Mouse (Mus musculus): ENCODE data around the gene Gatad2b. TPM values are rescaled to one million over a fixed set of nuclear protein-coding genes. Genes with fewer than 3 reads are reported as not detected.

Gatad2b gene
- polyA plus RNA-seq, 1 experiment from 2014 or later = 3.9 TPM

DNA sequence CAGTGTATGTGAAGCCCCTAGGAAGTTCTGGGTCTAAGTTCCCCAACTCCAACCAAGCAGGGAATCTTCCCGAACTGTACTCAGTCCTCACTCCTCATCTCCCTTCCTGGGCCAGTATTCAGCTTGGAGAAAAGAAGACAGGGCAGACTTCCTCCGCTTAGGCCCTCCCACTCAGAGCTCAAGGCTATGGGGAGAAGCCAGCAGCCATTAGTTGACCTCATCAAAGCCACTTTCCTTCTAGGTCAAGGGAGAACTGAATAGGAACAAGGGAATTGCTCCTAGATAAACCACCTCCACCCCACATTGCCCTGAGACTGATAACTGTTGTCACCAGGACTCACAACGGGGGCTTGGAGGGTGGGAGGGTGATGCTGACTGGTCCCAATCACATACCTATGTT is 111.1 kb downstream of the Gatad2b start:
- 74% methylated on average over 3 of the region's 3 CpGs for WGBS (ENCODE audit: insufficient replicate concordance)
- Histone ChIP-seq H3K27me3 (ENCODE audit: control insufficient read depth, insufficient read depth, low read depth, low read length) (no peaks in the 10 kb centered on the region), H3K27ac (ENCODE audit: low read length) (no peak overlapping the region), H3K4me3 (ENCODE audit: low read depth, low read length) (no peak overlapping the region), H3K4me1 (ENCODE audit: control insufficient read depth, low read depth, low read length) (no peaks in the 10 kb centered on the region), H3K36me3 (ENCODE audit: control insufficient read depth, insufficient read depth) (peaks cover 46% of the 10 kb centered on the region), H3K4me2 (ENCODE audit: low read depth, low read length) (no peak overlapping the region), H3K9me3 (replicated peaks; ENCODE audit: control insufficient read depth, low read length) (no peaks in the 10 kb centered on the region), H3K9ac (ENCODE audit: low read depth, low read length) (no peak overlapping the region)
- ATAC-seq (ENCODE audit: low read depth) = no peak

DNA sequence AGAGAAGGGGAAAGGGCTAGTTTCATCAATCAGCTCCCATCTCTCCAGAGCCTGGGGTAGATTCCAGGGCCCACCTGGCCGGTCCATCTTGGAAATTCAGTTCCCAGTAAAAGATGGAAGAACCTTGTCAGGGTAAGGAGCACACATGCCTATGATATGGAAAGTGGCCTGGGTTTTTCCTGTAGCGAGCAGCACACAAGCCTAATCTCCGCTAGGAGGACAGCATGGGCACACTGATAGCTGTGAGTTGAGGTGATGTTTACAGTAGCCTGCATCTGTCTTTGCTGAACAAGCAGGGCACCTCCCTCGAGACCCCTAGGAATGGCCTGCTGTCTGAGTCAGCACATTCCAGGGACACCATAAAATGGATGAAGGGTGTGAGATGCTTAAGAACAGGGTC is 111.6 kb downstream of the Gatad2b start:
- no peak overlapping the region for H3K27ac ChIP-seq (ENCODE audit: low read length)
- H3K4me1 ChIP-seq (ENCODE audit: control insufficient read depth, low read depth, low read length) = no peaks in the 10 kb centered on the region
- ATAC-seq (ENCODE audit: low read depth) = no peak
- H3K9ac ChIP-seq (ENCODE audit: low read depth, low read length) = no peak overlapping the region
- H3K4me2 ChIP-seq (ENCODE audit: low read depth, low read length) = no peak overlapping the region
- no peak overlapping the region for H3K4me3 ChIP-seq (ENCODE audit: low read depth, low read length)
- 67% methylated on average over 4 of the region's 4 CpGs for WGBS (ENCODE audit: insufficient replicate concordance)
- H3K27me3 ChIP-seq (ENCODE audit: control insufficient read depth, insufficient read depth, low read depth, low read length) = no peaks in the 10 kb centered on the region
- H3K9me3 ChIP-seq (replicated peaks; ENCODE audit: control insufficient read depth, low read length) = no peaks in the 10 kb centered on the region
- peaks cover 46% of the 10 kb centered on the region for H3K36me3 ChIP-seq (ENCODE audit: control insufficient read depth, insufficient read depth)

DNA sequence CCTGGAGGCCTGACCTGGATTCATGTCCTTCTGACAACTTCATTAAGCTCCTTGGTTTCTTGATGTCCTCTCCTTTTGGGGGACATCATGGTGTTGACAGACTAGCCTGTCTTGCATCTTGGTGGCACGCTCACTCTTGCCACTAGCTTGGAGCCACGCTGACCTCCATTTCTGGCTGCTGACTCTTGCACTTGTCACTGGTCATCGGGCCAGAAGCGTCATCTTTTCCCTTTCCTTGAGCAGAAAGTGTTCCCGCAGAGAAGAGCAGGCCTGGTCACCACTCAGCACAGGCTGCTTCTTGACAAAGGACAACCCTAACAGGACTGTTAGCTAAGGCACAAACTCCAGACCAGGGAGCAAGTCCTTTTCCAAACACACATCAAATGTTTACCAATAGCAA is 113.4 kb downstream of the Gatad2b start:
- no peak for ATAC-seq (ENCODE audit: low read depth)
- no peak overlapping the region for H3K9ac ChIP-seq (ENCODE audit: low read depth, low read length)
- no peaks in the 10 kb centered on the region for H3K27me3 ChIP-seq (ENCODE audit: control insufficient read depth, insufficient read depth, low read depth, low read length)
- no peaks in the 10 kb centered on the region for H3K4me1 ChIP-seq (ENCODE audit: control insufficient read depth, low read depth, low read length)
- H3K27ac ChIP-seq (ENCODE audit: low read length) = no peak overlapping the region
- H3K4me3 ChIP-seq (ENCODE audit: low read depth, low read length) = no peak overlapping the region
- peaks cover 33% of the 10 kb centered on the region for H3K36me3 ChIP-seq (ENCODE audit: control insufficient read depth, insufficient read depth)
- 86% methylated on average over 5 of the region's 5 CpGs for WGBS (ENCODE audit: insufficient replicate concordance)
- no peak overlapping the region for H3K4me2 ChIP-seq (ENCODE audit: low read depth, low read length)
- H3K9me3 ChIP-seq (replicated peaks; ENCODE audit: control insufficient read depth, low read length) = no peaks in the 10 kb centered on the region

DNA sequence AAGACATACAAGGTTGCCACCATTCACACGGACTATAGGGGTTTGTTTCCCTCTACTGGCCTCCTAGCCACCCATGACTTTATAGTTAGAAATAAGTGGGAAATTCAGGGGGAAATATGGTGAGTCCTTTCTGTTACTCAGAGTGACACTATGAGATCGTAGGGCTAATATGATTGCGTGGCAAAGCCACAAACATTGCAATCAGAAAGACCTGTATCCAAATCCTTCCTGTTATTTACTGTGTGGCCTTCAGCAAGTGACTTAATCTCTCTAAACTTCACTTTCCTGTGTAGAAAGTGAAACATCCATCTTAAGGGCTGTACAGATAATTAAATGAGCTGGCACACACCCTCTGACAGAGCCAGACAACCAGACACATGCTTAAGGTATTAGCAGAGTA is 115.7 kb downstream of the Gatad2b start:
- H3K27ac ChIP-seq (ENCODE audit: low read length) = no peak overlapping the region
- no peaks in the 10 kb centered on the region for H3K27me3 ChIP-seq (ENCODE audit: control insufficient read depth, insufficient read depth, low read depth, low read length)
- peaks cover 20% of the 10 kb centered on the region for H3K36me3 ChIP-seq (ENCODE audit: control insufficient read depth, insufficient read depth)
- 43% methylated on average over 3 of the region's 3 CpGs for WGBS (ENCODE audit: insufficient replicate concordance)
- no peak for ATAC-seq (ENCODE audit: low read depth)
- H3K9ac ChIP-seq (ENCODE audit: low read depth, low read length) = no peak overlapping the region
- H3K4me1 ChIP-seq (ENCODE audit: control insufficient read depth, low read depth, low read length) = no peaks in the 10 kb centered on the region
- H3K4me2 ChIP-seq (ENCODE audit: low read depth, low read length) = no peak overlapping the region
- no peak overlapping the region for H3K4me3 ChIP-seq (ENCODE audit: low read depth, low read length)
- H3K9me3 ChIP-seq (replicated peaks; ENCODE audit: control insufficient read depth, low read length) = no peaks in the 10 kb centered on the region

DNA sequence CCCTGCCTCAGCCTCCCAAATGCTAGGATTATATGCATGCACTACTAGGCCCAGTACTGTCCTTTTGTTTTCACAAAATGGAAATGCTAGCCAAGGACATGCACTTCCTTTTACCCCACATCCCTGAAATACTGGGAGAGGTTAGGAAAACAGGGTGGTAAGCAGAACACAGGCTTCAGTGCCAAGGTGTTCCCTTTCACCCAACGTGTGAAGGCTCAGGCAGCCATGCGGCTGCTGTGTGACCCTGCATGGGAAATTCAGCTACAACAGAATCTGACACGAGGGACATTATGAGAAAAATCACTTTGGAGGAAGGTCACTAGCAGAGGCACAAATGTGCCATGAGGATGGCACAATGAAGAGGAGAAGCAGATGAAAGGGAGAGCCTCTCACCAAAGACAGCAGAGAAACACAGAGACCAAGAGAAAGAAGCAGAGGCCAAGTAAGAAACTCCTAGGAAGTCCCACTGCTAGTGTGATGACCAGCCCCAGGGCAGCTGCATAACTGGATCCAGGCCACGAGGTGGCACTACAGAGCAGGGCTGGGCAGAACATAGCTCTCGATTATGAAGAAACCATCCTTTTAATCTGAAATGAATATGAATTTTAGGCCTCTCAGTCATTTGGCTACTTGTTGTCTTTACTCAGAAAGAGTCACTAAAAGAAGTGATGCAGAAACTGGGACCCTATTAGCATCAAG is 119.5 kb downstream of the Gatad2b start:
- Histone ChIP-seq H3K4me3 (ENCODE audit: low read depth, low read length) (no peak overlapping the region), H3K27ac (ENCODE audit: low read length) (no peak overlapping the region), H3K4me2 (ENCODE audit: low read depth, low read length) (no peak overlapping the region), H3K9ac (ENCODE audit: low read depth, low read length) (no peak overlapping the region), H3K36me3 (ENCODE audit: control insufficient read depth, insufficient read depth) (peaks cover 7% of the 10 kb centered on the region), H3K4me1 (ENCODE audit: control insufficient read depth, low read depth, low read length) (no peaks in the 10 kb centered on the region), H3K9me3 (replicated peaks; ENCODE audit: control insufficient read depth, low read length) (no peaks in the 10 kb centered on the region), H3K27me3 (ENCODE audit: control insufficient read depth, insufficient read depth, low read depth, low read length) (no peaks in the 10 kb centered on the region)
- 41% methylated on average over 5 of the region's 5 CpGs for WGBS (ENCODE audit: insufficient replicate concordance)
- ATAC-seq (ENCODE audit: low read depth) = 0 out of 2 replicates have a peak, but pooled peaks have one; percentile 45

DNA sequence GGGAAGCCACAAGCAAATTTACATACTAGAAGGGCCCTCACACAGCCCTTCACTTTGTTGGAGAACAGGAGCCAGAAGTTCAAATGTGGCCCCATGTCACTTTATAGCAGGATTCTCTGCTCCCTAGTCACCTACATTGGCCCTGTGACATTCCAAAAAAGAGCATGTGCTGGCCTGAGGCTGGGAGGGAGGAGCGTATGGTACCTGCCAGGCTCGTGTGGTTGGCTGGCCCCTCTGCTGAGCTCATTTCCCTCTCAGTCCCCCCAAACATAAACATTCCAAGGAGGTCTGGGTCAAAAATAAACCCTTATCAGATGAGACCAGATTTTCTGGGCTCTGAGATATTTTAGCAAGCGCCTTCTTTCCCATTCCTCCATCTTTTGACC is 120.0 kb downstream of the Gatad2b start:
- Histone ChIP-seq H3K36me3 (ENCODE audit: control insufficient read depth, insufficient read depth) (peaks cover 4% of the 10 kb centered on the region), H3K4me3 (ENCODE audit: low read depth, low read length) (no peak overlapping the region), H3K9me3 (replicated peaks; ENCODE audit: control insufficient read depth, low read length) (no peaks in the 10 kb centered on the region), H3K27me3 (ENCODE audit: control insufficient read depth, insufficient read depth, low read depth, low read length) (no peaks in the 10 kb centered on the region), H3K4me1 (ENCODE audit: control insufficient read depth, low read depth, low read length) (no peaks in the 10 kb centered on the region), H3K9ac (ENCODE audit: low read depth, low read length) (no peak overlapping the region), H3K27ac (ENCODE audit: low read length) (no peak overlapping the region), H3K4me2 (ENCODE audit: low read depth, low read length) (no peak overlapping the region)
- ATAC-seq (ENCODE audit: low read depth) = no peak
- 65% methylated on average over 3 of the region's 3 CpGs for WGBS (ENCODE audit: insufficient replicate concordance)

Small RNAs within 50 kb of the gene (microRNA-seq; reads per million reads assigned to microRNA genes)
- not detected for gene Mir7012

Other genes with a start within 250 kb of the Gatad2b start
- gene 4933434E20Rik, start 241.5 kb upstream of the Gatad2b start, polyA plus RNA-seq (2015; fragmentation: Nextera tagmentation; extraction: Ambion mirVana) = 76.1 and 76.3 TPM in 2 replicates
- gene Ubap2l, start 240.6 kb upstream of the Gatad2b start, polyA plus RNA-seq (2015; fragmentation: Nextera tagmentation; extraction: Ambion mirVana) = 57.4 and 64.4 TPM in 2 replicates
- gene Tpm3, start 220.5 kb upstream of the Gatad2b start, polyA plus RNA-seq (2015; fragmentation: Nextera tagmentation; extraction: Ambion mirVana) = 162 and 169 TPM in 2 replicates
- gene Nup210l, start 189.0 kb upstream of the Gatad2b start, polyA plus RNA-seq (2015; fragmentation: Nextera tagmentation; extraction: Ambion mirVana) = 0.04 and 0.06 TPM in 2 replicates
- gene Rps27, start 79.5 kb upstream of the Gatad2b start, polyA plus RNA-seq (2015; fragmentation: Nextera tagmentation; extraction: Ambion mirVana) = 555 and 627 TPM in 2 replicates
- gene Rab13, start 79.5 kb upstream of the Gatad2b start, polyA plus RNA-seq (2015; fragmentation: Nextera tagmentation; extraction: Ambion mirVana) = 3.8 and 4.1 TPM in 2 replicates
- gene Jtb, start 61.6 kb upstream of the Gatad2b start, polyA plus RNA-seq (2015; fragmentation: Nextera tagmentation; extraction: Ambion mirVana) = 35.7 and 37.7 TPM in 2 replicates
- gene Creb3l4, start 49.7 kb upstream of the Gatad2b start, polyA plus RNA-seq (2015; fragmentation: Nextera tagmentation; extraction: Ambion mirVana) = 0.35 and 0.41 TPM in 2 replicates
- gene Slc39a1, start 45.0 kb upstream of the Gatad2b start, polyA plus RNA-seq (2015; fragmentation: Nextera tagmentation; extraction: Ambion mirVana) = 30.0 and 33.5 TPM in 2 replicates
- 5.2 and 6.9 TPM in 2 replicates for gene Crtc2, start 39.0 kb upstream of the Gatad2b start, polyA plus RNA-seq (2015; fragmentation: Nextera tagmentation; extraction: Ambion mirVana)
- 2.3 and 2.8 TPM in 2 replicates for gene Dennd4b, start 28.0 kb upstream of the Gatad2b start, polyA plus RNA-seq (2015; fragmentation: Nextera tagmentation; extraction: Ambion mirVana)
- 1.1 and 1.5 TPM in 2 replicates for gene Slc27a3, start 96.8 kb downstream of the Gatad2b start, polyA plus RNA-seq (2015; fragmentation: Nextera tagmentation; extraction: Ambion mirVana)
- 6.7 and 7.2 TPM in 2 replicates for gene Ints3, start 140.4 kb downstream of the Gatad2b start, polyA plus RNA-seq (2015; fragmentation: Nextera tagmentation; extraction: Ambion mirVana)
- gene Npr1, start 172.7 kb downstream of the Gatad2b start, polyA plus RNA-seq (2015; fragmentation: Nextera tagmentation; extraction: Ambion mirVana) = 4.1 and 4.3 TPM in 2 replicates
- 44.8 and 48.7 TPM in 2 replicates for gene Ilf2, start 182.9 kb downstream of the Gatad2b start, polyA plus RNA-seq (2015; fragmentation: Nextera tagmentation; extraction: Ambion mirVana)
- 17.8 and 18.2 TPM in 2 replicates for gene Snapin, start 197.9 kb downstream of the Gatad2b start, polyA plus RNA-seq (2015; fragmentation: Nextera tagmentation; extraction: Ambion mirVana)
- gene Chtop, start 216.3 kb downstream of the Gatad2b start, polyA plus RNA-seq (2015; fragmentation: Nextera tagmentation; extraction: Ambion mirVana) = 38.8 and 41.2 TPM in 2 replicates
- gene S100a1, start 221.2 kb downstream of the Gatad2b start, polyA plus RNA-seq (2015; fragmentation: Nextera tagmentation; extraction: Ambion mirVana) = 26.5 and 33.8 TPM in 2 replicates
- gene S100a13, start 221.3 kb downstream of the Gatad2b start, polyA plus RNA-seq (2015; fragmentation: Nextera tagmentation; extraction: Ambion mirVana) = 18.9 and 19.6 TPM in 2 replicates
- 0.09 TPM in 1 of 2 replicates, not detected in the other for gene S100a14, start 233.7 kb downstream of the Gatad2b start, polyA plus RNA-seq (2015; fragmentation: Nextera tagmentation; extraction: Ambion mirVana)
- gene S100a16, start 244.1 kb downstream of the Gatad2b start, polyA plus RNA-seq (2015; fragmentation: Nextera tagmentation; extraction: Ambion mirVana) = 31.5 and 34.8 TPM in 2 replicates

Measured in liver, embryonic 16.5 days (tissue).